Mouse (Mus musculus) MEL (cell line): ENCODE data around the gene Grid1. TPM values are rescaled to one million over a fixed set of nuclear protein-coding genes. Genes with fewer than 3 reads are reported as not detected.

Experiments used
- DNase-seq: peaks from one replicate; pipeline ENCODE4 v3.0.0; 2011; ENCODE audit warnings: low read depth, low spot score
- H3K27ac ChIP-seq: 2 replicates; pipeline ENCODE4 v1.5.1; 2012; ENCODE audit warnings: low read depth, mild to moderate bottlenecking, control low read depth, low read length, moderate library complexity; ENCODE audit not compliant: control insufficient read depth
- H3K27me3 ChIP-seq, 2 experiments: fragments of 150-350 bp in 1 of 2; sonication (generic) in 1 of 2; 2 replicates each; pipeline ENCODE4 v1.6.1; 2012; ENCODE audit warnings: low read length in 2 of 2, mild to moderate bottlenecking in 2 of 2, improper control_type of control experiment in 1 of 2, moderate library complexity in 1 of 2; ENCODE audit not compliant: insufficient read depth in 2 of 2, control insufficient read depth in 1 of 2
- H3K36me3 ChIP-seq, 2 experiments: 2 replicates each; pipeline ENCODE4 v1.6.1; 2012 to 2014; ENCODE audit warnings: low read length in 2 of 2, improper control_type of control experiment in 1 of 2, inconsistent platforms in 1 of 2, mild to moderate bottlenecking in 1 of 2; ENCODE audit not compliant: insufficient read depth in 2 of 2, control insufficient read depth in 1 of 2
- H3K4me1 ChIP-seq, 2 experiments: fragments of 150-350 bp in 1 of 2; sonication (generic) in 1 of 2; 2 replicates each; pipeline ENCODE4 v1.6.1; 2012; ENCODE audit warnings: low read length in 2 of 2, improper control_type of control experiment in 1 of 2, mild to moderate bottlenecking in 1 of 2; ENCODE audit not compliant: insufficient read depth in 2 of 2, control insufficient read depth in 1 of 2
- H3K4me3 ChIP-seq, 2 experiments: fragments of 150-350 bp in 1 of 2; sonication (generic) in 1 of 2; 2 replicates each; pipeline ENCODE4 v1.5.1; 2012; ENCODE audit warnings: low read depth in 2 of 2, low read length in 2 of 2, mild to moderate bottlenecking in 2 of 2, moderate library complexity in 2 of 2, control low read depth in 1 of 2, improper control_type of control experiment in 1 of 2; ENCODE audit not compliant: control insufficient read depth in 1 of 2, insufficient read depth in 1 of 2
- H3K79me2 ChIP-seq: 2 replicates; pipeline ENCODE4 v1.6.1; 2012; ENCODE audit warnings: mild to moderate bottlenecking, low read length, moderate library complexity; ENCODE audit not compliant: control insufficient read depth, poor library complexity, insufficient read depth
- H3K9ac ChIP-seq: 2 replicates; pipeline ENCODE4 v1.6.1; 2012; ENCODE audit warnings: low read depth, mild to moderate bottlenecking, control low read depth, low read length, moderate library complexity; ENCODE audit not compliant: control insufficient read depth, poor library complexity, severe bottlenecking
- H3K9me3 ChIP-seq: fragments of 150-350 bp; sonication (generic); replicated peaks from 2 replicates; pipeline ENCODE4 v1.6.1; 2012; ENCODE audit warnings: mild to moderate bottlenecking, low read length, improper control_type of control experiment, moderate library complexity; ENCODE audit not compliant: insufficient read depth
- BHLHE40 ChIP-seq: IDR thresholded peaks from 2 replicates; pipeline ENCODE4 v1.6.1; 2012; ENCODE audit warnings: low read depth, mild to moderate bottlenecking, inconsistent platforms, low read length, improper control_type of control experiment, borderline replicate concordance
- CTCF ChIP-seq, 3 experiments: IDR thresholded peaks in 2 of 3; conservative IDR thresholded peaks in 1 of 3; 2 replicates each; pipeline ENCODE4 v1.5.1; 2011 to 2012; ENCODE audit warnings: low read length in 3 of 3, low read depth in 2 of 3, mild to moderate bottlenecking in 2 of 3, improper control_type of control experiment in 1 of 3, inconsistent platforms in 1 of 3, mixed read lengths in 1 of 3, moderate library complexity in 1 of 3; ENCODE audit not compliant: control insufficient read depth in 1 of 3, insufficient read depth in 1 of 3, poor library complexity in 1 of 3, severe bottlenecking in 1 of 3
- E2F4 ChIP-seq: IDR thresholded peaks from 2 replicates; pipeline ENCODE4 v1.6.1; 2011; ENCODE audit warnings: low read depth, low read length, improper control_type of control experiment, borderline replicate concordance
- ETS1 ChIP-seq: IDR thresholded peaks from 2 replicates; pipeline ENCODE4 v1.6.1; 2012; ENCODE audit warnings: low read depth, mild to moderate bottlenecking, inconsistent platforms, low read length, improper control_type of control experiment, moderate library complexity
- HCFC1 ChIP-seq: IDR thresholded peaks from 2 replicates; pipeline ENCODE4 v1.6.1; 2012; ENCODE audit warnings: low read depth, mild to moderate bottlenecking, inconsistent platforms, low read length, improper control_type of control experiment, moderate library complexity
- KAT2A ChIP-seq: conservative IDR thresholded peaks from 2 replicates; pipeline ENCODE4 v1.6.1; 2012; ENCODE audit warnings: low read depth, low read length, improper control_type of control experiment, inconsistent platforms
- MAX ChIP-seq: IDR thresholded peaks from 2 replicates; pipeline ENCODE4 v1.6.1; 2011; ENCODE audit warnings: low read length, improper control_type of control experiment
- MAZ ChIP-seq: IDR thresholded peaks from 2 replicates; pipeline ENCODE4 v1.6.1; 2012; ENCODE audit warnings: low read depth, mild to moderate bottlenecking, inconsistent platforms, low read length, improper control_type of control experiment
- MXI1 ChIP-seq: IDR thresholded peaks from 2 replicates; pipeline ENCODE4 v1.6.1; 2011; ENCODE audit warnings: mild to moderate bottlenecking, low read depth, low read length, improper control_type of control experiment
- MYB ChIP-seq: IDR thresholded peaks from 2 replicates; pipeline ENCODE4 v1.6.1; 2011; ENCODE audit warnings: mild to moderate bottlenecking, low read depth, low read length, improper control_type of control experiment
- MYC ChIP-seq: IDR thresholded peaks from 2 replicates; pipeline ENCODE4 v1.6.1; 2011; ENCODE audit warnings: low read depth, mild to moderate bottlenecking, low read length, improper control_type of control experiment, moderate library complexity
- NELFE ChIP-seq: IDR thresholded peaks from 2 replicates; pipeline ENCODE4 v1.6.1; 2011; ENCODE audit warnings: low read depth, low read length, improper control_type of control experiment
- POLR2A ChIP-seq, 2 experiments: IDR thresholded peaks; 2 replicates each; pipeline ENCODE4 v1.6.1; 2011 to 2012; ENCODE audit warnings: low read length in 2 of 2, mild to moderate bottlenecking in 2 of 2, control low read depth in 1 of 2, improper control_type of control experiment in 1 of 2, low read depth in 1 of 2, moderate library complexity in 1 of 2; ENCODE audit not compliant: control insufficient read depth in 1 of 2, insufficient read depth in 1 of 2, poor library complexity in 1 of 2
- RCOR1 ChIP-seq: IDR thresholded peaks from 2 replicates; pipeline ENCODE4 v1.6.1; 2012; ENCODE audit warnings: low read depth, mild to moderate bottlenecking, inconsistent platforms, low read length, improper control_type of control experiment
- SMC3 ChIP-seq: IDR thresholded peaks from 2 replicates; pipeline ENCODE4 v1.6.1; 2011; ENCODE audit warnings: low read depth, low read length, improper control_type of control experiment
- TAL1 ChIP-seq: IDR thresholded peaks from 2 replicates; pipeline ENCODE4 v1.6.1; 2012; ENCODE audit warnings: mild to moderate bottlenecking, inconsistent platforms, low read length, moderate library complexity, mixed read lengths
- TBP ChIP-seq: IDR thresholded peaks from 2 replicates; pipeline ENCODE4 v1.8.0; 2011; ENCODE audit warnings: low read depth, low read length, improper control_type of control experiment
- USF1 ChIP-seq: IDR thresholded peaks from 2 replicates; pipeline ENCODE4 v1.6.1; 2014; ENCODE audit warnings: low read depth, mild to moderate bottlenecking, inconsistent platforms, low read length, improper control_type of control experiment, moderate library complexity
- ZC3H11A ChIP-seq: IDR thresholded peaks from 2 replicates; pipeline ENCODE4 v1.6.1; 2012; ENCODE audit warnings: low read depth, mild to moderate bottlenecking, inconsistent platforms, low read length, improper control_type of control experiment
- ZKSCAN1 ChIP-seq: IDR thresholded peaks from 2 replicates; pipeline ENCODE4 v1.6.1; 2012; ENCODE audit warnings: low read depth, mild to moderate bottlenecking, inconsistent platforms, low read length, improper control_type of control experiment, moderate library complexity
- ZMIZ1 ChIP-seq: IDR thresholded peaks from 2 replicates; pipeline ENCODE4 v1.6.1; 2012; ENCODE audit warnings: low read depth, mild to moderate bottlenecking, inconsistent platforms, low read length, improper control_type of control experiment, moderate library complexity
- polyA plus RNA-seq, 2 experiments: library from polyadenylated mRNA; stranded (reverse) in 1 of 2; unstranded in 1 of 2; fragments of >175 nt in 1 of 2; fragments of >200 nt in 1 of 2; gene quantifications; 2 replicates each; pipeline versions ENCODE4 v1.2.1 to v1.2.4; 2012; ENCODE audit warnings: low replicate concordance in 2 of 2, low read depth in 1 of 2; ENCODE audit not compliant: insufficient read length in 2 of 2, insufficient read depth in 1 of 2, missing spikeins in 1 of 2
- total RNA-seq: library from RNA; depleted of rRNA; stranded (reverse); fragments of 300-350 nt; gene quantifications from 2 replicates; pipeline ENCODE4 v1.2.3, GENCODE M21; 2012

Grid1 gene
- total and polyA plus RNA-seq, 3 experiments = not detected

- DNase-seq = no peak
- H3K27ac ChIP-seq = no peak overlapping the region
- H3K4me1 ChIP-seq = no peaks in the 10 kb centered on the region
- TF ChIP-seq MAX = no peak
- TF ChIP-seq ETS1 = no peak
- no peak for TF ChIP-seq MYC
- TF ChIP-seq ZMIZ1 = no peak
- TF ChIP-seq USF1 = no peak
- no peak for TF ChIP-seq HCFC1
- TF ChIP-seq SMC3 = no peak
- TF ChIP-seq MXI1 = no peak
- no peak overlapping the region for H3K9ac ChIP-seq
- no peaks in the 10 kb centered on the region for H3K9me3 ChIP-seq
- no peak overlapping the region for H3K4me3 ChIP-seq
- no peaks in the 10 kb centered on the region for H3K36me3 ChIP-seq
- H3K27me3 ChIP-seq = no peaks in the 10 kb centered on the region
- no peaks in the 10 kb centered on the region for H3K79me2 ChIP-seq
Measured at GRCm38 (mm10) chr14:35356480-35357085, 536.7 kb downstream of the Grid1 start.

DNA sequence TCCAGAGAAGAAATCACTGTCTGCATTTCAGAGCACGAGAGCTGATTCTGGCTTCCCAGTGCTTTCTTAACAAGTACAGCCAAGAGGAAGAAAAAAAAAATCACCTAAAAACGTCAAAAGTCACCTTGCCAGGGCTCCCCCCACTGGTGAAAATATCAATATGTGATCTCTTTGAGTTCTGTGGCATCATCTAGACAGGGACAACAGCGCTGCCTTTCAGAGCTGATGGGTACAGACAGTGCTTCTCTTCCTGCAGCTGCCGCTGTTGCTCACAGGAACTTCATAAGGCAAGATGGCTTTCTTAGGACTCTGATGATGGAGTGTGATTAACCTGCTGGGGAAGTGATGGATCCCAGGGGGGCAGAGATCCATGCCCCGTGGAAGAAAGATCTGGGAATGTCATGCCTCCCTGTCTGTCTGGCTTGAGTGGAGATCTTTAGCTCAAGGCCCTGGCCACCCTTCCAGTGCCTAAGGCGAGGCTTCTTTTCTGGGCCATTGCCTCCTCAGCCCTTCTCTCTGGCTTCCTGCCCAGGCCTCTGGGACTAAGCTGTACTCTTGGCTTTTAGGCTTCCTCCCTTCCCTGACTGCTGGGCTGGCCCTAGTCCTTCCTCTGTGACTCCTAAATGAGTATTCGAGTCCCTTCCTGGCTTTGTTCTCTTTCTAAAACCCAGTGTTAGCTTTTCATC, 538.4 kb downstream of the Grid1 start:
- no peaks in the 10 kb centered on the region for H3K79me2 ChIP-seq
- H3K9me3 ChIP-seq = no peaks in the 10 kb centered on the region
- no peaks in the 10 kb centered on the region for H3K36me3 ChIP-seq
- TF ChIP-seq TBP = no peak
- TF ChIP-seq MXI1 = no peak
- no peak for TF ChIP-seq MYB
- no peak for TF ChIP-seq RCOR1
- no peak for TF ChIP-seq KAT2A
- no peak for TF ChIP-seq TAL1
- no peak for TF ChIP-seq BHLHE40
- TF ChIP-seq USF1 = no peak
- TF ChIP-seq ETS1 = no peak
- no peak for TF ChIP-seq NELFE
- TF ChIP-seq MAZ = no peak
- no peak for TF ChIP-seq CTCF (IDR thresholded peaks at IDR 0.05 in 2 of 3, conservative IDR thresholded peaks at IDR 0.05 in 1 of 3; ENCODE audit: control insufficient read depth in 1 of 3, insufficient read depth in 1 of 3, low read depth in 2 of 3, low read length in 3 of 3, poor library complexity in 1 of 3, severe bottlenecking in 1 of 3)
- no peak for TF ChIP-seq POLR2A (IDR thresholded peaks at IDR 0.05; ENCODE audit: control insufficient read depth in 1 of 2, insufficient read depth in 1 of 2, low read depth in 1 of 2, low read length in 2 of 2, poor library complexity in 1 of 2)
- TF ChIP-seq ZKSCAN1 = no peak
- TF ChIP-seq E2F4 = no peak
- TF ChIP-seq ZC3H11A = no peak
- no peak for TF ChIP-seq MAX
- H3K9ac ChIP-seq = no peak overlapping the region
- no peak overlapping the region for H3K27ac ChIP-seq
- no peak for DNase-seq
- no peak overlapping the region for H3K4me3 ChIP-seq
- H3K27me3 ChIP-seq = no peaks in the 10 kb centered on the region
- no peaks in the 10 kb centered on the region for H3K4me1 ChIP-seq
